Mouse (Mus musculus) macrophage (primary cell): Measurements from ENCODE around the gene Gpr19. TPM values are rescaled to one million over a fixed set of nuclear protein-coding genes. Genes with fewer than 3 reads are reported as not detected.

ENCODE experiments used
- H3K27ac ChIP-seq: fragments of 350-480 bp; formaldehyde crosslinking; 2 replicates; pipeline ENCODE4 v1.9.0; 2021
- H3K36me3 ChIP-seq: fragments of 350-480 bp; formaldehyde crosslinking; 2 replicates; pipeline ENCODE4 v1.9.0; 2021; ENCODE audit errors: inconsistent target
- H3K4me3 ChIP-seq: fragments of 350-480 bp; formaldehyde crosslinking; 2 replicates; pipeline ENCODE4 v1.9.0; 2021; ENCODE audit errors: inconsistent target
- H3K79me2 ChIP-seq: fragments of 350-480 bp; formaldehyde crosslinking; 2 replicates; pipeline ENCODE4 v1.9.0; 2021; ENCODE audit errors: inconsistent target
- WGBS: methylation state at CpG from one replicate; pipeline ENCODE4 v1.1.7; 2026; ENCODE audit warnings: inconsistent platforms; ENCODE audit not compliant: missing documents; 5-methylcytosine and 5-hydroxymethylcytosine counted together
- polyA plus RNA-seq: library from polyadenylated mRNA; stranded (reverse); fragments of 250-400 nt; gene quantifications from 3 replicates; pipeline ENCODE4 v1.2.4, GENCODE M21; 2018; ENCODE audit warnings: inconsistent platforms

Gpr19 gene
- polyA plus RNA-seq, 1 experiment from 2014 or later, result 2.1 TPM

GRCm38 (mm10) chr6:134829786-134830700, 68.3 kb downstream of the Gpr19 start, which contains the start of gene Crebl2:
TSS of gene Crebl2 (plus strand) at chr6:134830154.
- Histone ChIP-seq H3K36me3 (no peaks in the 10 kb centered on the region), H3K4me3 (peak within 1 kb of the TSS; percentile 69), H3K27ac (peak within 1 kb of the TSS; percentile 64), H3K79me2 (no peaks in the 10 kb centered on the region)
- WGBS, result under 1% methylated on average over 45 of the region's 58 CpGs

GRCm38 (mm10) chr6:134822844-134823243, 75.5 kb downstream of the Gpr19 start:
- Histone ChIP-seq H3K79me2 (no peaks in the 10 kb centered on the region), H3K4me3 (no peak overlapping the region), H3K27ac (no peak overlapping the region), H3K36me3 (no peaks in the 10 kb centered on the region)
- WGBS, result 85% methylated on average over 8 of the region's 10 CpGs

DNA sequence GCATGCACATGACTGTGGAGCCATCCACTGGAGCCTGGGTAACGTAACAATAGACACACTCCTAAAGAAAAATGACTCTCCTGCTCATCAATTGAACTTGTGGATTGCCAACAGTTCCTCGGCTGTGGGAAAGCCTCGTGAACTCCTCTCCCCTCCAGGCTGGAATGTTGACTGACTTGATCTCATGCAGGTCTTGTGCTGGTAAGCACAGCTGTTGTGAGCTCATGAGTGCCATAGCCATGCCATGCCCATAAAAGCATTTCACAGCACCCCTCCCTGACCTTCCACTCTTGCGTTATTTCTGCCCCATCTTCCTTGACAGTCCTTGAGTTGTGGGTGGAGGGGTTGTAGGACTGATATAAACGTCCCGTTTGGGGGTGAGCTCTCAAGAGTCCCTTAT, 78.0 kb downstream of the Gpr19 start:
- 96% methylated on average over 6 of the region's 6 CpGs for WGBS
- no peak overlapping the region for H3K27ac ChIP-seq
- H3K79me2 ChIP-seq, result no peaks in the 10 kb centered on the region
- no peaks in the 10 kb centered on the region for H3K36me3 ChIP-seq
- no peak overlapping the region for H3K4me3 ChIP-seq

GRCm38 (mm10) chr6:134819741-134820140, 78.6 kb downstream of the Gpr19 start:
- 86% methylated on average over 5 of the region's 5 CpGs for WGBS
- Histone ChIP-seq H3K27ac (no peak overlapping the region), H3K4me3 (no peak overlapping the region), H3K36me3 (no peaks in the 10 kb centered on the region), H3K79me2 (no peaks in the 10 kb centered on the region)

Other genes starting within 250 kb of the Gpr19 start
- gene Dusp16, start 106.0 kb downstream of the Gpr19 start, polyA plus RNA-seq, result 3.8 to 6.6 TPM (median 5.5 TPM) in 3 replicates
- 5.8 to 10.2 TPM (median 8.3 TPM) in 3 replicates for gene Crebl2, start 68.4 kb downstream of the Gpr19 start, polyA plus RNA-seq
- 13.0 to 49.2 TPM (median 33.8 TPM) in 3 replicates for gene Cdkn1b, start 21.8 kb upstream of the Gpr19 start, polyA plus RNA-seq
- 0.06 TPM in 1 of 3 replicates, not detected in the others for gene Apold1, start 83.1 kb upstream of the Gpr19 start, polyA plus RNA-seq
- 47.6 to 53.3 TPM (median 51.0 TPM) in 3 replicates for gene Ddx47, start 113.0 kb upstream of the Gpr19 start, polyA plus RNA-seq
- 0.06 to 0.11 TPM in 2 of 3 replicates, not detected in the other for gene Gprc5a, start 167.1 kb upstream of the Gpr19 start, polyA plus RNA-seq
- gene Gprc5d, start 219.7 kb upstream of the Gpr19 start, polyA plus RNA-seq, result not detected in 3 replicates